Mouse (Mus musculus): ENCODE measurements around the gene Atp8a2.
A peak's percentile ranks its signal among the peaks of the same experiment; 100 is the strongest.

DNA sequence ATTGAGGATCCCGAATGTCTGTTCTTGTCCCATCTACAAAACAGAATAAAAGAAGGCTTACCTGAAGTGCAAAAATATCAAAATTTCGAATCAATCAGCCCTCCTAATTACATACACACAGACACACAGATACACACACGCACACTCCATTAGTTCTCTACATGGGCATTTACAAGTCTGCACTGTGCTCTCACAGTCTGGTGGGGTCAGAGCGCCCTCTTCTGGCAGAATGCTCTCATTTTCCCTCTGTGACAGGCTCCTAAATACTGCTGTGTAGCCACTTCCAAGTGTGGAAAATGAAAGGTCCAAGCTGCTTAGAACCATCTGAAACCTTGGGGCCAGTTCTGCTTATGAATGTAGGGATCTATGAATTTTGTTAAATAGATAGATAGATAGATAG lies 181.1 kb downstream of the Atp8a2 start:
- peak; percentile 96 for TF ChIP-seq CTCF (IDR thresholded peaks at IDR 0.05; ENCODE audit: extremely low read depth, insufficient read depth, low read length)
- no peak for TF ChIP-seq POLR2A (IDR thresholded peaks at IDR 0.05; ENCODE audit: extremely low read depth, insufficient read depth, low read length)
